In the genomic region with DNA sequence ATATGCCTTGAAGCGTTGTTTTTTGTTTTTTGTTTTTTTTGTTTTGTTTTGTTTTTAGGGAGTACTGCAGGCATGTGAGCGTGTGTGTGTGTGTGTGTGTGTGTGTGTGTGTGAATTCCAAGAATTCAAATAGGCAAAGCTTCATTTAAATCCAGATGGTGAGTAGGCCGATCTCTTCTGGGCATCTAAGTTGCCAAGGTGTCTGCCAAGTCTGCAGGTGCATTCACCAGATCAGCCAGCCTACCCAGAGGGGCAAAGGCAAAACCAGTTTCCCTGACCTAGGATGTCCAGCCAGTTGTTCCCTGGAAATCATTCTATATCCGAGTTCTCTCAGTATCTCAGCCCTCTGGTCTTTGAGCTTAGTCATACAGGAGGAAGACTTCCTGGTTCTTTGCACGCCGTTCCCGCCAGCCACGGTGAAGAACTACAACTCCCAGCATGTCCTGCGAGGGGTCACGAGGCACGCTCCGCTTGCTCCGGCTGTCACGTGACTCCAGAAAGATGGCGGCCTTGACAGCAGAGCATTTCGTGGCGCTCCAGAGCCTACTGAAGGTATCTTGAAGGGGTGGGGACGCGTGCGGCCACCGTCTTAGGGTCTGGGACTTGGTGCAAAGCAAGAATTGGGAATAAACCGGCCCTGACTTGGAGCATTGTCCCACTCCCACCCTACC, we compare ENCODE assay signal across 8 mouse cellular contexts. TPM values are rescaled to one million over a fixed set of nuclear protein-coding genes. Genes with fewer than 3 reads are reported as not detected.
DNase-seq lines count a peak whose midpoint lies in the region; ATAC-seq lines count a peak whose summit lies in the region.

A gene (plus strand): TSS at position 480 of the 671 bp plus-strand sequence.

- peak within 1 kb of the TSS; percentile 72 for H3K9ac ChIP-seq in hindbrain, embryonic 11.5 days (ENCODE audit: low read depth, low read length)

- no peaks in the 10 kb centered on the region for H3K4me1 ChIP-seq in hindbrain, embryonic 11.5 days (replicated peaks; ENCODE audit: control insufficient read depth, insufficient read depth, low read length)

- H3K4me3 ChIP-seq in hindbrain, embryonic 11.5 days (ENCODE audit: low read depth, low read length), result peak within 1 kb of the TSS; percentile 63

- H3K4me2 ChIP-seq in hindbrain, embryonic 11.5 days (replicated peaks; ENCODE audit: low read depth, low read length), result peak within 1 kb of the TSS; percentile 72

- peak; percentile 92 for ATAC-seq in hindbrain, embryonic 11.5 days (ENCODE audit: low FRiP score)

- 0 out of 2 replicates have a peak, but pooled peaks cover 2% of the 10 kb centered on the region for H3K27me3 ChIP-seq in hindbrain, embryonic 11.5 days (ENCODE audit: control insufficient read depth, insufficient read depth, low read length)

- WGBS in hindbrain, embryonic 11.5 days, result 13% methylated on average over 22 of the region's 22 CpGs

- no peaks in the 10 kb centered on the region for H3K36me3 ChIP-seq in hindbrain, embryonic 11.5 days (ENCODE audit: control insufficient read depth, insufficient read depth, low read length)

- peak; percentile 86 for DNase-seq in Muller cell, postnatal 12 days (ENCODE audit: inconsistent ontology term)
- peak; percentile 94 for DNase-seq in cerebellum, adult 9-11 months
- DNase-seq in frontal cortex, adult 2 months (ENCODE audit: extremely low spot score in 1 of 2, low spot score in 1 of 2), result peak; percentile 94 to 95
- DNase-seq in hindbrain, embryonic 11.5 days (ENCODE audit: low spot score), result peak; percentile 93
- DNase-seq in layer of hippocampus, postnatal 10 days (ENCODE audit: low spot score in 2 of 2), result peak; percentile 90 to 92
- DNase-seq in lung, postnatal 10 days, result peak; percentile 97
- peak; percentile 88 for DNase-seq in ovary, postnatal 36 days (ENCODE audit: low spot score)
- peak; percentile 94 for DNase-seq in thymus, postnatal 25 days

- H3K9me3 ChIP-seq in hindbrain, embryonic 11.5 days (ENCODE audit: control insufficient read depth, low read length), result no peaks in the 10 kb centered on the region

- H3K27ac ChIP-seq in hindbrain, embryonic 11.5 days (ENCODE audit: low read depth, low read length), result 0 out of 2 replicates have a peak within 1 kb of the TSS, but pooled peaks have one; percentile 21

RNA-seq across cellular contexts. Expression of the gene that starts here (rescaled TPM):
- polyA plus RNA-seq in frontal cortex, adult 2 months (2012; rRNA removed), result 88.4 and 94.8 TPM in 2 replicates
- 78.2 and 79.3 TPM in 2 replicates for polyA plus RNA-seq in hindbrain, embryonic 11.5 days (2014; fragmentation: Nextera tagmentation; extraction: Ambion mirVana)
- total RNA-seq in layer of hippocampus, postnatal 10 days (2021), result 10 to 100 TPM; 39.1 to 39.3 TPM

Comparison
In these comparisons a context has a peak if more than half of its experiments do, and no peak if none do; other contexts are left out.
1. Peak in every context shown above with its lines: DNase-seq, ATAC-seq, H3K4me3 ChIP-seq and H3K27ac ChIP-seq.